Mouse (Mus musculus) forebrain, embryonic 11.5 days (tissue): ENCODE measurements around the gene Dgkh. TPM values are rescaled to one million over a fixed set of nuclear protein-coding genes. Genes with fewer than 3 reads are reported as not detected.
A peak's percentile ranks its signal among the peaks of the same experiment; 100 is the strongest.

Experiments used
- ATAC-seq: fragments of 200-750 bp; cut with Nextera tagmentation; replicated peaks from 2 replicates; pipeline ENCODE4 v1.8.0; 2017; ENCODE audit warnings: moderate TSS enrichment; ENCODE audit not compliant: low FRiP score
- DNase-seq: peaks from one replicate; pipeline ENCODE4 v3.0.0-alpha.2; 2017; ENCODE audit warnings: low spot score
- H3K27ac ChIP-seq: fragments of 300-500 bp; sonication (generic); 2 replicates; pipeline ENCODE4 v1.5.1; 2014; ENCODE audit warnings: low read depth, low read length
- H3K27me3 ChIP-seq: fragments of 300-500 bp; sonication (generic); 2 replicates; pipeline ENCODE4 v1.6.1; 2014; ENCODE audit warnings: mild to moderate bottlenecking, low read length, mixed read lengths; ENCODE audit not compliant: control insufficient read depth, insufficient read depth
- H3K36me3 ChIP-seq: fragments of 300-500 bp; sonication (generic); 2 replicates; pipeline ENCODE4 v1.6.1; 2014; ENCODE audit warnings: mild to moderate bottlenecking, low read length, moderate library complexity, mixed read lengths; ENCODE audit not compliant: control insufficient read depth, insufficient read depth
- H3K4me1 ChIP-seq: fragments of 300-500 bp; sonication (generic); replicated peaks from 2 replicates; pipeline ENCODE4 v1.6.1; 2014; ENCODE audit warnings: low read length, mixed read lengths; ENCODE audit not compliant: control insufficient read depth, insufficient read depth
- H3K4me2 ChIP-seq: fragments of 300-500 bp; sonication (generic); 2 replicates; pipeline ENCODE4 v1.6.1; 2014; ENCODE audit warnings: low read depth, mild to moderate bottlenecking, low read length, moderate library complexity, mixed read lengths; ENCODE audit not compliant: severe bottlenecking
- H3K4me3 ChIP-seq: fragments of 300-500 bp; sonication (generic); 2 replicates; pipeline ENCODE4 v1.5.1; 2014; ENCODE audit warnings: low read depth, low read length
- H3K9ac ChIP-seq: fragments of 300-500 bp; sonication (generic); 2 replicates; pipeline ENCODE4 v1.6.1; 2014; ENCODE audit warnings: low read length
- H3K9me3 ChIP-seq: fragments of 300-500 bp; sonication (generic); 2 replicates; pipeline ENCODE4 v1.6.1; 2016; ENCODE audit warnings: low read length, mixed read lengths; ENCODE audit not compliant: control insufficient read depth
- WGBS: fragments of 180-500 bp; shearing (Covaris S2); extraction: QIAGEN DNeasy Blood & Tissue Kit; methylation state at CpG from one replicate; pipeline ENCODE4 v1.1.7; 2014; 5-methylcytosine and 5-hydroxymethylcytosine counted together
- polyA plus RNA-seq: library from polyadenylated mRNA; unstranded; fragments of >200 nt; fragmentation: Nextera tagmentation; extraction: Ambion mirVana; gene quantifications from 2 replicates; pipeline ENCODE4 v1.2.1, GENCODE M21; 2014

The Dgkh gene
- polyA plus RNA-seq, 1 experiment from 2014 or later, result 1.8 TPM

GRCm38 (mm10) chr14:78692602-78693001 lies 40.0 kb downstream of the Dgkh start:
- Histone ChIP-seq H3K36me3 (no peaks in the 10 kb centered on the region), H3K27ac (no peak overlapping the region), H3K4me3 (no peak overlapping the region), H3K4me1 (no peaks in the 10 kb centered on the region), H3K4me2 (no peak overlapping the region), H3K9ac (no peak overlapping the region), H3K9me3 (no peaks in the 10 kb centered on the region), H3K27me3 (no peaks in the 10 kb centered on the region)
- 76% methylated on average over 4 of the region's 4 CpGs for WGBS
- no peak for ATAC-seq
- DNase-seq, result no peak

- Histone ChIP-seq H3K4me1 (no peaks in the 10 kb centered on the region), H3K27me3 (no peaks in the 10 kb centered on the region), H3K4me3 (no peak overlapping the region), H3K36me3 (no peaks in the 10 kb centered on the region), H3K4me2 (no peak overlapping the region), H3K27ac (no peak overlapping the region), H3K9me3 (no peaks in the 10 kb centered on the region), H3K9ac (no peak overlapping the region)
- ATAC-seq (no peak), DNase-seq (no peak)
- WGBS, result 77% methylated on average over 5 of the region's 5 CpGs
Observed at GRCm38 (mm10) chr14:78691926-78692487, 40.6 kb downstream of the Dgkh start.

- WGBS, result 82% methylated on average over 1 of the region's 1 CpGs
- Histone ChIP-seq H3K4me2 (no peak overlapping the region), H3K27ac (no peak overlapping the region), H3K9me3 (no peaks in the 10 kb centered on the region), H3K36me3 (no peaks in the 10 kb centered on the region), H3K4me1 (no peaks in the 10 kb centered on the region), H3K9ac (no peak overlapping the region), H3K4me3 (no peak overlapping the region), H3K27me3 (no peaks in the 10 kb centered on the region)
- no peak for DNase-seq
- ATAC-seq, result no peak
Observed at GRCm38 (mm10) chr14:78690883-78691282, 41.7 kb downstream of the Dgkh start.

GRCm38 (mm10) chr14:78690387-78690786 lies 42.2 kb downstream of the Dgkh start:
- Histone ChIP-seq H3K4me1 (no peaks in the 10 kb centered on the region), H3K4me3 (no peak overlapping the region), H3K27me3 (no peaks in the 10 kb centered on the region), H3K9ac (no peak overlapping the region), H3K4me2 (no peak overlapping the region), H3K27ac (no peak overlapping the region), H3K9me3 (no peaks in the 10 kb centered on the region), H3K36me3 (no peaks in the 10 kb centered on the region)
- DNase-seq (no peak), ATAC-seq (no peak)
- WGBS, result 82% methylated on average over 4 of the region's 4 CpGs

DNA sequence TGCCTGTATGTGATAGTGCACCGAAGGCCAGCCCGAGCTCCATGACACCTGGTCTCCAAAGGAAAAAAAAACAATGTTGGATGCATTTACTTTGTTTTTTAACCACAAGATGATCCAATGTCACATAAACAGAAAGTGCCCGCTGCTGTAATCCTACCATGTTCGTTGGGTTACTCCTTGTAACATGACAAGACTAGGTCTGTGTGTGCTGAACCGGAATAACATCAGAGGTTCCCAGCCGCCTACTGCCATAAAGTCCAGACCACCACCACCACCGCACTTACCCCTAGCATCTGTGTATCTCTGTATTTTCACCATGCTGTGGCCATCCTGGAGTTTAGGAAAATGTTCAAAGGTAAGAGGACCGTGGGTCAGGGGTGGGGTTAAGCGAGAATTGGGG lies 42.6 kb downstream of the Dgkh start:
- no peaks in the 10 kb centered on the region for H3K36me3 ChIP-seq
- H3K4me2 ChIP-seq, result no peak overlapping the region
- WGBS, result 95% methylated on average over 9 of the region's 9 CpGs
- H3K9ac ChIP-seq, result no peak overlapping the region
- no peaks in the 10 kb centered on the region for H3K4me1 ChIP-seq
- DNase-seq (no peak), ATAC-seq (no peak)
- no peak overlapping the region for H3K27ac ChIP-seq
- no peaks in the 10 kb centered on the region for H3K27me3 ChIP-seq
- H3K9me3 ChIP-seq, result no peaks in the 10 kb centered on the region
- no peak overlapping the region for H3K4me3 ChIP-seq

GRCm38 (mm10) chr14:78687716-78688115 lies 44.9 kb downstream of the Dgkh start:
- Histone ChIP-seq H3K9ac (no peak overlapping the region), H3K9me3 (no peaks in the 10 kb centered on the region), H3K4me1 (no peaks in the 10 kb centered on the region), H3K4me3 (no peak overlapping the region), H3K27ac (no peak overlapping the region), H3K36me3 (no peaks in the 10 kb centered on the region), H3K27me3 (no peaks in the 10 kb centered on the region), H3K4me2 (no peak overlapping the region)
- ATAC-seq, result no peak
- 84% methylated on average over 4 of the region's 4 CpGs for WGBS
- no peak for DNase-seq

DNA sequence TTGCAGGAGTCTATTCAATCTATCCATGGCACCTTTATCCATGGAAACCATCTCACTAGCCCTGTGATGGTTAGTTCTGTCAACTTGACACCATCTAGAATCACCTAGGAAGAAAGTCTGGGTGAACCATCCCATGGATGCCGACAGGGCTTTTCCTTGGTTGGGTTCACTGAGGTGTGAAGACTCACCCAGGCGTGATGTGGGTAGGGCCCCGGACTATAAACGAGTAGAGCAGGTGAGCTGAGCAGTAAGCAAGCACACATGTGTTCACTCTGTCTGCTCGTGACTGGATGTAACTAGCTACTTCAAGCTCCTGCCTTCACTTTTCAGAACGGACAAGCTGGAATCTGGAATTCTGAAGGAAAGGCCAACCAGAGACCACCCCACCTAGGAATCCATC lies 45.9 kb downstream of the Dgkh start:
- Histone ChIP-seq H3K36me3 (no peaks in the 10 kb centered on the region), H3K4me3 (no peak overlapping the region), H3K27ac (no peak overlapping the region), H3K27me3 (no peaks in the 10 kb centered on the region), H3K4me2 (no peak overlapping the region), H3K4me1 (no peaks in the 10 kb centered on the region), H3K9ac (no peak overlapping the region), H3K9me3 (no peaks in the 10 kb centered on the region)
- WGBS, result 93% methylated on average over 6 of the region's 6 CpGs
- no peak for ATAC-seq
- no peak for DNase-seq

GRCm38 (mm10) chr14:78684171-78684570 lies 48.4 kb downstream of the Dgkh start:
- 86% methylated on average over 4 of the region's 4 CpGs for WGBS
- H3K9me3 ChIP-seq, result no peaks in the 10 kb centered on the region
- DNase-seq, result no peak

GRCm38 (mm10) chr14:78678981-78679380 lies 53.6 kb downstream of the Dgkh start:
- no peaks in the 10 kb centered on the region for H3K27me3 ChIP-seq
- H3K27ac ChIP-seq, result no peak overlapping the region
- H3K4me2 ChIP-seq, result no peak overlapping the region
- 95% methylated on average over 3 of the region's 3 CpGs for WGBS
- H3K4me3 ChIP-seq, result no peak overlapping the region
- no peak overlapping the region for H3K9ac ChIP-seq
- H3K9me3 ChIP-seq, result no peaks in the 10 kb centered on the region
- H3K4me1 ChIP-seq, result no peaks in the 10 kb centered on the region
- no peaks in the 10 kb centered on the region for H3K36me3 ChIP-seq
- DNase-seq (peak; percentile 41), ATAC-seq (no peak)

More at GRCm38 (mm10) chr14:78684171-78684570, 48.4 kb downstream of the Dgkh start:
- no peaks in the 10 kb centered on the region for H3K27me3 ChIP-seq
- no peak overlapping the region for H3K9ac ChIP-seq
- H3K27ac ChIP-seq, result no peak overlapping the region
- no peaks in the 10 kb centered on the region for H3K4me1 ChIP-seq
- no peak overlapping the region for H3K4me3 ChIP-seq
- no peak overlapping the region for H3K4me2 ChIP-seq
- no peaks in the 10 kb centered on the region for H3K36me3 ChIP-seq
- ATAC-seq, result no peak
